Mouse (Mus musculus) midbrain, embryonic 16.5 days (tissue): Measurements from ENCODE around the gene Dst. TPM values are rescaled to one million over a fixed set of nuclear protein-coding genes. Genes with fewer than 3 reads are reported as not detected.

Source experiments
- ATAC-seq: fragments of 200-750 bp; cut with Nextera tagmentation; 2 replicates; pipeline ENCODE4 v1.8.0; 2017; ENCODE audit warnings: moderate TSS enrichment
- H3K27ac ChIP-seq: fragments of 300-500 bp; sonication (generic); 2 replicates; pipeline ENCODE4 v1.5.1; 2014; ENCODE audit warnings: mild to moderate bottlenecking, low read length, mixed read lengths
- H3K27me3 ChIP-seq: fragments of 300-500 bp; sonication (generic); 2 replicates; pipeline ENCODE4 v1.6.1; 2014; ENCODE audit warnings: low read depth, low read length, mixed read lengths; ENCODE audit not compliant: control insufficient read depth, insufficient read depth
- H3K36me3 ChIP-seq: fragments of 300-500 bp; sonication (generic); 2 replicates; pipeline ENCODE4 v1.6.1; 2014; ENCODE audit warnings: mild to moderate bottlenecking, low read length, moderate library complexity, mixed read lengths; ENCODE audit not compliant: control insufficient read depth, insufficient read depth
- H3K4me1 ChIP-seq: fragments of 300-500 bp; sonication (generic); 2 replicates; pipeline ENCODE4 v1.6.1; 2014; ENCODE audit warnings: mild to moderate bottlenecking, low read length, mixed read lengths; ENCODE audit not compliant: control insufficient read depth, insufficient read depth
- H3K4me2 ChIP-seq: fragments of 300-500 bp; sonication (generic); 2 replicates; pipeline ENCODE4 v1.6.1; 2014; ENCODE audit warnings: mild to moderate bottlenecking, low read length, mixed read lengths
- H3K4me3 ChIP-seq: fragments of 300-500 bp; sonication (generic); 2 replicates; pipeline ENCODE4 v1.5.1; 2014; ENCODE audit warnings: low read depth, mild to moderate bottlenecking, low read length, moderate library complexity, mixed read lengths
- H3K9ac ChIP-seq: fragments of 300-500 bp; sonication (generic); 2 replicates; pipeline ENCODE4 v1.6.1; 2014; ENCODE audit warnings: low read depth, low read length, mixed read lengths
- H3K9me3 ChIP-seq: fragments of 300-500 bp; sonication (generic); replicated peaks from 2 replicates; pipeline ENCODE4 v1.6.1; 2014; ENCODE audit warnings: mild to moderate bottlenecking, low read length, mixed read lengths; ENCODE audit not compliant: control insufficient read depth, poor library complexity, severe bottlenecking
- WGBS: fragments of 180-500 bp; shearing (Covaris S2); extraction: QIAGEN DNeasy Blood & Tissue Kit; methylation state at CpG from one replicate; pipeline ENCODE4 v1.1.7; 2014; 5-methylcytosine and 5-hydroxymethylcytosine counted together
- polyA plus RNA-seq: library from polyadenylated mRNA; unstranded; fragments of >200 nt; fragmentation: Nextera tagmentation; extraction: Ambion mirVana; gene quantifications from 2 replicates; pipeline ENCODE4 v1.2.1, GENCODE M21; 2015

Dst gene
- polyA plus RNA-seq, 1 experiment from 2014 or later = 36.1 TPM

DNA sequence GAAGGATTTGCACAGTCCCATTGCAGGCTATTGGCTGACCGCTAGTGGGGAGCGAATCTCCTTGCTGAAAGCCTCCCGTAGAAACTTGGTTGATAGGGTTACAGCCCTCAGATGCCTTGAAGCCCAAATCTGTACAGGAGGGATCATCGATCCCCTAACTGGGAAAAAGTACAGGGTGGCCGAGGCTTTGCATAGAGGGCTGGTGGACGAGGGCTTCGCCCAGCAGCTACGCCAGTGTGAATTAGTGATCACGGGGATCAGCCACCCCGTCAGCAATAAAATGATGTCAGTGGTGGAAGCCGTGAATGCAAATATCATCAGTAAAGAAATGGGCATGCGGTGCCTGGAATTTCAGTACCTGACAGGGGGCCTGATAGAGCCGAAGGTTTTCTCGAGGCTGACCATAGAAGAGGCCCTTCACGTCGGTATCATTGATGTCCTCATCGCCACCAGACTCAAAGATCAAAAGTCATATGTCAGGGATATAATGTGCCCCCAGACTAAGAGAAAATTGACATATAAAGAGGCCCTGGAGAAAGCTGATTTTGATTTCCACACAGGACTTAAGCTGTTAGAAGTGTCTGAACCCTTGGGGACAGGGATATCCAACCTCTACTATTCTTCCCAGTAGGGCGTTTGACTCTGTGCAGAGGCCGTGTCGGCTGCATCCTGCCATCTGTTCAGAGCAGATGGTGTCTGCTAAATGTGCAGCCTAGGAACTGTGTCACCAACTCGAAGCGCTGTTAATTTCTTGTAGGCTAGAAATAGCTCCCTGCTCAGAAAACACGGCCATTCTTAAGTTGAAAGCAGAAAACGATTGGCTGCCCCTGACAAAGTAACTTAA is 274.6 kb downstream of the Dst start:
- Histone ChIP-seq H3K9ac (no peak overlapping the region), H3K4me1 (peaks cover 6% of the 10 kb centered on the region; the same call in 1 of the 2 replicates), H3K4me3 (no peak overlapping the region), H3K27me3 (no peaks in the 10 kb centered on the region), H3K4me2 (no peak overlapping the region), H3K27ac (no peak overlapping the region), H3K36me3 (peaks cover 17% of the 10 kb centered on the region), H3K9me3 (no peaks in the 10 kb centered on the region)
- 26% methylated on average over 24 of the region's 24 CpGs for WGBS
- ATAC-seq = peak; percentile 80

DNA sequence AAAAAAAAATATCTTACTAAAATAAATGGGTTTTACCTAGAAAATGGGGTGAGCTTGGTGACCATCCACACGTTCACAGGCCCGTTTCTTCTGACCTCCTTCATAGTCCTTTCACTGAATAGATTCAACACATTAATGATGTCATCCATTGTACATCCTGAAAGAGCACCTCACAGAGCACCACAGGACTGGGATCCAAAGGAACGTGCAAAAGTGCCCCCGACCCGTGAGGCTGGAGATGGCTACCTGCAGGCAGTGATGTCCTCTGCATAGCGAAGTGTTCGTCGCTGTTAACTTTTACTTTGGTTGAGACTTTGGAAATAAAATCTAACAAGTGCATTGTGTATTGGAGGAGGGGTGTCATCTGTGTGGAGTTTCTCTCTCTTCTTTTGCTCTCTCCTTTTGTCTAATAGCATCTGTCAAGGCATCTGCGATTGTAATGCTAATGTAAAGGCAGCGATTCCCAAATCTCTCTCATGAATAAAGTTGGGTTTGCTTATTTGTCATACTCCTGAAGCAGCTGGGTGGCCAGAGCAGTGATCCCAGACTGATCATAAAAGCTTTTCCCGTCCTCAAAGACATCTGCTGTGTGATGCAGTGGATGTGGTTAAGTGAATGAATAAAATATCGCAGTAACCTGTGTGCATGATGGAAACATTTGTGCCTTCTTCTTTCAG is 275.4 kb downstream of the Dst start:
- Histone ChIP-seq H3K9ac (no peak overlapping the region), H3K27ac (no peak overlapping the region), H3K4me2 (no peak overlapping the region)

DNA sequence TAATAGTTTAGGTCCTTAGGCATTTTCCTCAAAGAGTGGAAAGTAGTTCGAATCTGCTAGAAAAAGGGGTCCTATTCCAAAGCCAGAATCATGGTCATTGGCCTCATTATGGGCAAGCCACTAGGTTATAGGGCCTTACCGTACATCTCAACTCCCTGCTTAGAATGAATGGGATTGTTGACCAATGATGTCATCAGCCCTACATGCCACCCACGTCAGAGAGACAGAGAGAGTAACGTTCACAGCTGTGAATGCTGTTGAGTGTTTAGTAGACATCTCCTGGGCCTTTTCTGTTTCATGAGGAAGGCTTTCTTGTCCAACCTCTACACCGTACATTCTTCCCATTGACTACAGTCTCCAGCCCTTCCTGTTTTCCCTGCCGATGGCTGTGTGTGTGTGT is 276.2 kb downstream of the Dst start:
- ATAC-seq = no peak
- Histone ChIP-seq H3K4me3 (no peak overlapping the region), H3K36me3 (peaks cover 10% of the 10 kb centered on the region), H3K4me2 (no peak overlapping the region), H3K27me3 (no peaks in the 10 kb centered on the region), H3K9ac (no peak overlapping the region), H3K9me3 (no peaks in the 10 kb centered on the region), H3K4me1 (peaks cover 6% of the 10 kb centered on the region; the same call in 1 of the 2 replicates), H3K27ac (no peak overlapping the region)
- WGBS = 65% methylated on average over 6 of the region's 6 CpGs

More for the DNA sequence above, 275.4 kb downstream of the Dst start:
- Histone ChIP-seq H3K36me3 (peaks cover 10% of the 10 kb centered on the region), H3K4me1 (peaks cover 6% of the 10 kb centered on the region; the same call in 1 of the 2 replicates), H3K9me3 (no peaks in the 10 kb centered on the region), H3K27me3 (no peaks in the 10 kb centered on the region), H3K4me3 (no peak overlapping the region)
- ATAC-seq = peak; percentile 18; the same call in 1 of the 2 replicates
- 26% methylated on average over 12 of the region's 12 CpGs for WGBS

DNA sequence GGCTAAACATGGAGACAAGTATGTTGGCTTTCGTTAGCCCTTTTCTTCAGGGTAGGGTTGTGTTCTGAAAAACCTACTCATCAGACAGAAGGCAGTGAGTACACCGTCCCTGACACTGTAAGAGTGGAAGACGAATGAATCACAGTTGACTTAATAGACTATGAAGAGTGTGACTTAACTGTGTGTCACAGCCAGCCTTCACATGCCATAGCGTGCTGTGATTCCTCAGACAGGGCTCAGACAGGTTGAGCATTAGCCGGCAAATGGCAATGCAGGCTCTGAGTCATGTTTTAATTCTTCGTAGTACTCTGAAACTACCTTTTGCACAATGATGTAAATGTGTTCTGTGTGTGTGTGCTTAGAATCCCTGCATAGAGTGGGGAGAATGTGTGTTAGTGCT is 278.0 kb downstream of the Dst start:
- no peak for ATAC-seq
- 89% methylated on average over 6 of the region's 6 CpGs for WGBS
- Histone ChIP-seq H3K4me1 (peaks cover 6% of the 10 kb centered on the region; the same call in 1 of the 2 replicates), H3K36me3 (peaks cover 15% of the 10 kb centered on the region), H3K4me3 (no peak overlapping the region), H3K9ac (no peak overlapping the region), H3K27ac (no peak overlapping the region), H3K27me3 (no peaks in the 10 kb centered on the region), H3K9me3 (no peaks in the 10 kb centered on the region), H3K4me2 (no peak overlapping the region)

DNA sequence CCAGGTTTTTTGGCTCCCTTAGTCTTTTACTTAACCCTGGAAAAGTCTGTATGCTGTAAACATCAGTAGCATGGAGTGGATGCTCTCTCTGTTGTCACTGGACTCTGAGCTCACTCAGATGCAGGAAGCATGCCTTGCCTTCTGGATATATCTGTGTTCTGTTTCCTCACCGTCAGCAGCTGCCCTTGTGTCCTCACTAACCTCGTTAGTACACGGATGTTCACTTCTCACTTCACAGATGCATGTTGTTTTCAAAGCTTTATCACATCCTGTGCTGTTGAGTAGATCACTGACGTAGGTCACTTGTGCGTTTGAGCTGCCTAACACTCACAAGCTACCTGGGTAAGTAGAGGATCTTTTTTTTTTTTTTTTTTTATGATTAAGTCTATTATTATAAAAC is 279.5 kb downstream of the Dst start:
- no peak overlapping the region for H3K4me3 ChIP-seq
- no peak overlapping the region for H3K4me2 ChIP-seq
- H3K27ac ChIP-seq = no peak overlapping the region
- no peaks in the 10 kb centered on the region for H3K9me3 ChIP-seq
- ATAC-seq = no peak
- peaks cover 5% of the 10 kb centered on the region; the same call in 1 of the 2 replicates for H3K4me1 ChIP-seq
- H3K36me3 ChIP-seq = peaks cover 23% of the 10 kb centered on the region
- WGBS = 73% methylated on average over 5 of the region's 5 CpGs
- H3K27me3 ChIP-seq = no peaks in the 10 kb centered on the region
- no peak overlapping the region for H3K9ac ChIP-seq

DNA sequence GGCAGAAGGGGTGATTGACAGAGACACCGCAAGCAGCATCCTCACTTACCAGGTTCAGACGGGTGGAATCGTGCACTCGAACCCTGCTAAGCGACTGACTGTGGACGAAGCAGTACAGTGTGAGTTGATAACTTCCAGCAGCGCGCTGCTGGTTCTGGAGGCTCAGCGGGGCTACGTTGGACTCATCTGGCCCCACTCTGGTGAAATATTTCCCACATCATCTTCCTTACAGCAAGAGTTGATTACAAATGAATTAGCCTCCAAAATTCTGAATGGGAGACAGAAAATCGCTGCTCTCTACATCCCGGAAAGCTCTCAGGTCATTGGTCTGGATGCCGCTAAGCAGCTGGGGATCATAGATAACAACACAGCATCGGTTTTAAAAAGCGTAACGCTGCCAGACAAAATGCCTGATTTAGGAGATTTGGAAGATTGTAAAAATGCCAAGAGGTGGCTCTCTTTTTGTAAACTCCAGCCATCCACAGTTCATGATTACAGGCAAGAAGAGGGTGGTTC is 280.8 kb downstream of the Dst start:
- Histone ChIP-seq H3K36me3 (peaks cover 36% of the 10 kb centered on the region), H3K4me1 (no peaks in the 10 kb centered on the region), H3K27me3 (no peaks in the 10 kb centered on the region), H3K9ac (no peak overlapping the region), H3K9me3 (no peaks in the 10 kb centered on the region), H3K27ac (no peak overlapping the region), H3K4me3 (no peak overlapping the region), H3K4me2 (no peak overlapping the region)
- 87% methylated on average over 16 of the region's 16 CpGs for WGBS
- no peak for ATAC-seq

DNA sequence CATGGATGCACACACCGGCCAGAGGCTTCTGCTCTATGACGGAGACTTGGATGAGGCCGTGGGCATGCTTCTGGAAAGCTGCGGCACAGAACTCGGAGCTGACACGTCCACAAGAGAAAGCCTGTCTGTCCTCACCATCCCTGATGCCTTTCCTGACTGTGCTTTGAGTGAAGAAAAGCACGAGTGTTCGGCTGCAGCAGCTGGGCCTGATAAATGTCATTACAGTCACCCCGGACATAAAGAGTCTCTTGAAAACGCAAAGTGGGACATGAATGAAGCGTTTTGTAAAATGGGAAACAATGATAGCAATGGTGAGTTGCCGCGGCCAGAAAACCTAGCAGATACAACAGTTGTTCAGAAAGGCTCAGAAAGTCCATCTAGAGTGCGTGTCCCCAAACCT is 281.3 kb downstream of the Dst start:
- H3K36me3 ChIP-seq = peaks cover 38% of the 10 kb centered on the region
- no peak for ATAC-seq
- H3K4me2 ChIP-seq = no peak overlapping the region
- H3K27ac ChIP-seq = no peak overlapping the region
- no peaks in the 10 kb centered on the region for H3K27me3 ChIP-seq
- H3K9ac ChIP-seq = no peak overlapping the region
- H3K4me1 ChIP-seq = no peaks in the 10 kb centered on the region
- no peak overlapping the region for H3K4me3 ChIP-seq
- WGBS = 80% methylated on average over 14 of the region's 14 CpGs
- H3K9me3 ChIP-seq = no peaks in the 10 kb centered on the region

GRCm38 (mm10) chr1:34189970-34190369 is 281.9 kb downstream of the Dst start:
- Histone ChIP-seq H3K4me2 (no peak overlapping the region), H3K27me3 (no peaks in the 10 kb centered on the region), H3K4me1 (no peaks in the 10 kb centered on the region), H3K27ac (no peak overlapping the region), H3K9me3 (no peaks in the 10 kb centered on the region), H3K36me3 (peaks cover 41% of the 10 kb centered on the region), H3K4me3 (no peak overlapping the region), H3K9ac (no peak overlapping the region)
- no peak for ATAC-seq
- WGBS = 71% methylated on average over 7 of the region's 7 CpGs

GRCm38 (mm10) chr1:34192174-34192573 is 284.1 kb downstream of the Dst start:
- H3K36me3 ChIP-seq = peaks cover 55% of the 10 kb centered on the region
- H3K4me3 ChIP-seq = no peak overlapping the region
- no peaks in the 10 kb centered on the region for H3K4me1 ChIP-seq
- H3K4me2 ChIP-seq = no peak overlapping the region
- ATAC-seq = no peak
- H3K9ac ChIP-seq = no peak overlapping the region
- 94% methylated on average over 17 of the region's 17 CpGs for WGBS
- H3K27ac ChIP-seq = no peak overlapping the region
- no peaks in the 10 kb centered on the region for H3K27me3 ChIP-seq
- no peaks in the 10 kb centered on the region for H3K9me3 ChIP-seq
